ENCODE assay signal across 9 mouse cellular contexts in the genomic region with DNA sequence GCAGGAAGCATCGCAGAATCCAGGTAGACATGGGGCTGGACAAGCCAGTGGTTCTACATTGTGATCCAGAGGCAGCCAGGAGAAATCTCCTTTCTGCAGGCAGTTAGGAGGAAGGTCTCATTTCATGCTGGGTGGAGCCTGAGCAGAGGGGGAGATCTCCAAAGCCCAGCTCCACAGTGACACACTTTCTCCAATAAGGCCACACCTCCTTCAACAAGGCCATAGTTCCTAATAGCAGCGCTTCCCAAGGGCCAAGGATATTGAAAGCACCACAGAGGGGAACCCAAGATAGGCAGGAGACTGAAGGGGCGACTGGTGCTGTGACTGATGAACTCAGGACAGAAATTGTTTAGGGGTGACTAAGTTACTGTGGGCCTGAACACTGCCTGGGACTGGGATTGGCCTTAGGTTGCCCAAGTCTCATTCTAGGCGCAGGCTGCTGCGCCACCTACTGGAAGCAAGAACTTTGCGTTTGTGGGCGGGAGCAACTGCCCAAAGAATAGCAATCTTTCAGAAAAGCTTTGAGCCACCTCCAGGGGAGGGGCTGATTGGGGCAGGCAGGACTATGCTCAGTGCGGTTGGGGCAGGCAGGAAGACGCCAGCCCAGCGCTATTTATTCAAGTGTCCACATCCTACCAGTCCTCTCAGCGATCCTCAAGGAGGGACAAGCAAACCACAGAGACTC. TPM values are rescaled to one million over a fixed set of nuclear protein-coding genes. Genes with fewer than 3 reads are reported as not detected.
A peak's percentile ranks its signal among the peaks of the same experiment; 100 is the strongest.
DNase-seq lines count a peak whose midpoint lies in the region; ATAC-seq lines count a peak whose summit lies in the region.
"Not testable (repeated sequence)": the region's sequence is repeated elsewhere in the genome, so short reads cannot be mapped to it uniquely, and the experiment has no call there.
"Had no signal": no experiment of that assay in that cellular context is flagged by ENCODE, and none has a peak within 500 bp of the region (broad histone marks: within the 10 kb centered on the region; RNA-seq: fewer than 3 reads in every experiment).

No protein-coding gene starts in this region.

- intact Hi-C loops in heart, postnatal 10 days (cut with DNase I): not testable (repeated sequence)

- not testable (repeated sequence) for H3K9ac ChIP-seq in forebrain, embryonic 14.5 days (ENCODE audit: low read length); kidney, embryonic 16.5 days (replicated peaks; ENCODE audit: low read length); liver, embryonic 12.5 days; midbrain, embryonic 16.5 days (ENCODE audit: low read depth, low read length)

- not testable (repeated sequence) for H3K27ac ChIP-seq in forebrain, embryonic 14.5 days (ENCODE audit: low read depth, low read length); kidney, embryonic 16.5 days (ENCODE audit: low read length); liver, embryonic 12.5 days; midbrain, embryonic 16.5 days (ENCODE audit: low read length)

- 4% methylated on average over 8 of the region's 11 CpGs for WGBS in forebrain, embryonic 14.5 days
- 7% methylated on average over 8 of the region's 11 CpGs for WGBS in kidney, embryonic 16.5 days
- 2% methylated on average over 8 of the region's 11 CpGs for WGBS in liver, embryonic 12.5 days (ENCODE audit: insufficient replicate concordance)
- 2% methylated on average over 8 of the region's 11 CpGs for WGBS in midbrain, embryonic 16.5 days

- not testable (repeated sequence) for H3K36me3 ChIP-seq in forebrain, embryonic 14.5 days (ENCODE audit: control insufficient read depth, insufficient read depth, low read length); kidney, embryonic 16.5 days (ENCODE audit: insufficient read depth, low read length); liver, embryonic 12.5 days; midbrain, embryonic 16.5 days (ENCODE audit: control insufficient read depth, insufficient read depth, low read length); splenic B cell, adult 2 months (ENCODE audit: control insufficient read depth, insufficient read depth, low read length, poor library complexity, severe bottlenecking)

- H3K4me1 ChIP-seq in forebrain, embryonic 14.5 days (ENCODE audit: control insufficient read depth, insufficient read depth, low read length); kidney, embryonic 16.5 days (ENCODE audit: insufficient read depth, low read length); liver, embryonic 12.5 days; midbrain, embryonic 16.5 days (ENCODE audit: control insufficient read depth, insufficient read depth, low read length): not testable (repeated sequence)

- ATAC-seq in forebrain, embryonic 14.5 days: peak; percentile 73
- peak; percentile 86 for ATAC-seq in kidney, embryonic 16.5 days (ENCODE audit: low FRiP score, low TSS enrichment)
- 0 out of 2 replicates have a peak, but pooled peaks have one; percentile 18 for ATAC-seq in liver, embryonic 12.5 days
- peak; percentile 42; the same call in 1 of the 2 replicates for ATAC-seq in midbrain, embryonic 16.5 days

- not testable (repeated sequence) for H3K4me2 ChIP-seq in forebrain, embryonic 14.5 days (ENCODE audit: low read length); kidney, embryonic 16.5 days (replicated peaks; ENCODE audit: low read depth, low read length); liver, embryonic 12.5 days; midbrain, embryonic 16.5 days (ENCODE audit: low read length)

- H3K27me3 ChIP-seq in forebrain, embryonic 14.5 days (replicated peaks; ENCODE audit: control insufficient read depth, insufficient read depth, low read length); kidney, embryonic 16.5 days (ENCODE audit: insufficient read depth, low read length); liver, embryonic 12.5 days (replicated peaks); midbrain, embryonic 16.5 days (ENCODE audit: control insufficient read depth, insufficient read depth, low read depth, low read length); splenic B cell, adult 2 months (ENCODE audit: control insufficient read depth, insufficient read depth, low read length, poor library complexity, severe bottlenecking): not testable (repeated sequence)

- H3K4me3 ChIP-seq in forebrain, embryonic 14.5 days (ENCODE audit: low read depth, low read length); kidney, embryonic 16.5 days (ENCODE audit: low read length); liver, embryonic 12.5 days; midbrain, embryonic 16.5 days (ENCODE audit: low read depth, low read length): not testable (repeated sequence)

- peak; percentile 50 for DNase-seq in CD4-positive, CD25-positive, alpha-beta regulatory T cell, adult 2 months (ENCODE audit: low read depth, low spot score)
- peak; percentile 21 for DNase-seq in brain, adult 2 months (ENCODE audit: low read depth, low spot score)
- peak; percentile 24 for DNase-seq in forebrain, embryonic 14.5 days (ENCODE audit: low spot score)
- peak; percentile 62 to 73 for DNase-seq in heart, postnatal 10 days
- DNase-seq in splenic B cell, adult 2 months (ENCODE audit: low read depth, low spot score): peak; percentile 38

- not testable (repeated sequence) for H3K9me3 ChIP-seq in forebrain, embryonic 14.5 days (replicated peaks; ENCODE audit: control insufficient read depth, low read length); kidney, embryonic 16.5 days (ENCODE audit: low read length); liver, embryonic 12.5 days (replicated peaks); midbrain, embryonic 16.5 days (replicated peaks; ENCODE audit: control insufficient read depth, low read length, poor library complexity, severe bottlenecking)

RNA-seq across cellular contexts. Expression of a gene that starts 53.8 kb away (rescaled TPM):
- 0.32 TPM in 1 of 2 replicates, not detected in the other for polyA plus RNA-seq in forebrain, embryonic 14.5 days (2014; fragmentation: Nextera tagmentation; extraction: Ambion mirVana)
- total RNA-seq in heart, postnatal 10 days (2021): not detected
- polyA plus RNA-seq in kidney, embryonic 16.5 days (2015; fragmentation: Nextera tagmentation; extraction: Ambion mirVana): 1.5 and 1.7 TPM in 2 replicates
- polyA plus RNA-seq in liver, embryonic 12.5 days (2016; fragmentation: Nextera tagmentation; extraction: Ambion mirVana): 0.16 and 0.30 TPM in 2 replicates
- polyA plus RNA-seq in midbrain, embryonic 16.5 days (2015; fragmentation: Nextera tagmentation; extraction: Ambion mirVana): 0.35 and 0.57 TPM in 2 replicates
- total RNA-seq: gastrocnemius, postnatal 36 days had no signal

RNA-seq across cellular contexts. Expression of a gene that starts 53.8 kb away (rescaled TPM):
- 0.42 and 1.7 TPM in 2 replicates for polyA plus RNA-seq in forebrain, embryonic 14.5 days (2014; fragmentation: Nextera tagmentation; extraction: Ambion mirVana)
- total RNA-seq in heart, postnatal 10 days (2021): under 1 TPM; 0.45 to 0.57 TPM
- 12.5 and 13.1 TPM in 2 replicates for polyA plus RNA-seq in kidney, embryonic 16.5 days (2015; fragmentation: Nextera tagmentation; extraction: Ambion mirVana)
- polyA plus RNA-seq in liver, embryonic 12.5 days (2016; fragmentation: Nextera tagmentation; extraction: Ambion mirVana): 1.2 and 1.3 TPM in 2 replicates
- polyA plus RNA-seq in midbrain, embryonic 16.5 days (2015; fragmentation: Nextera tagmentation; extraction: Ambion mirVana): 0.46 and 1.2 TPM in 2 replicates
- total RNA-seq: gastrocnemius, postnatal 36 days had no signal

Comparison
In these comparisons a context has a peak if more than half of its experiments do, and no peak if none do; other contexts are left out.
1. ATAC-seq: peak in every context shown above with its lines; median percentile 86 in kidney, embryonic 16.5 days; 73 in forebrain, embryonic 14.5 days; 42 in midbrain, embryonic 16.5 days; 18 in liver, embryonic 12.5 days.